8 mouse cellular contexts compared by ENCODE assay signal in genomic region chr19:10979184-10980168, GRCm38 (mm10). TPM values are rescaled to one million over a fixed set of nuclear protein-coding genes. Genes with fewer than 3 reads are reported as not detected.
A peak's percentile ranks its signal among the peaks of the same experiment; 100 is the strongest.
DNase-seq lines count a peak whose midpoint lies in the region; ATAC-seq and TF ChIP-seq lines count a peak whose summit lies in the region.

No protein-coding gene starts in this region.

- peak overlapping the region; percentile 46; the same call in 1 of the 2 replicates for H3K4me2 ChIP-seq in intestine, postnatal 0 days (replicated peaks; ENCODE audit: low read depth)

- H3K27me3 ChIP-seq in intestine, postnatal 0 days (replicated peaks; ENCODE audit: control insufficient read depth, insufficient read depth, low read length), result no peaks in the 10 kb centered on the region
- H3K27me3 ChIP-seq in midbrain, embryonic 10.5 days (ENCODE audit: low read depth, poor library complexity, severe bottlenecking), result no peaks in the 10 kb centered on the region

- TF ChIP-seq CTCF in intestine, postnatal 0 days (IDR thresholded peaks at IDR 0.05; ENCODE audit: low read depth), result peak; percentile 90

- H3K36me3 ChIP-seq in intestine, postnatal 0 days (ENCODE audit: control insufficient read depth, insufficient read depth), result no peaks in the 10 kb centered on the region
- no peaks in the 10 kb centered on the region for H3K36me3 ChIP-seq in midbrain, embryonic 10.5 days

- DNase-seq in adrenal gland, adult 2 months, result peak; percentile 76
- DNase-seq in embryo, embryonic 9.5 days (ENCODE audit: extremely low spot score), result peak; percentile 73
- DNase-seq in heart, adult 11 months, result peak; percentile 98
- peak; percentile 46 to 66 for DNase-seq in left cerebral cortex, postnatal 36 days (ENCODE audit: low spot score in 2 of 2)
- peak; percentile 76 for DNase-seq in midbrain, embryonic 10.5 days (ENCODE audit: low spot score)
- peak; percentile 54 to 58 for DNase-seq in right cerebral cortex, postnatal 36 days (ENCODE audit: low spot score in 2 of 2)
- DNase-seq in yolk sac, embryonic 10.5 days (ENCODE audit: low spot score), result peak; percentile 50

- ATAC-seq in intestine, postnatal 0 days, result peak; percentile 26; the same call in 1 of the 2 replicates

- intact Hi-C loops in left cerebral cortex, postnatal 36 days (cut with DNase I), result no loop called here

- no peak overlapping the region for H3K27ac ChIP-seq in intestine, postnatal 0 days (ENCODE audit: low read depth, low read length)
- H3K27ac ChIP-seq in midbrain, embryonic 10.5 days (replicated peaks), result peak overlapping the region; percentile 25; the same call in 1 of the 2 replicates

- WGBS in intestine, postnatal 0 days, result 12% methylated on average over 18 of the region's 18 CpGs
- WGBS in midbrain, embryonic 10.5 days, result 13% methylated on average over 18 of the region's 18 CpGs

- H3K4me3 ChIP-seq in intestine, postnatal 0 days (ENCODE audit: low read depth, low read length), result no peak overlapping the region
- peak overlapping the region; percentile 26 for H3K4me3 ChIP-seq in midbrain, embryonic 10.5 days

- peaks cover 12% of the 10 kb centered on the region for H3K4me1 ChIP-seq in intestine, postnatal 0 days (replicated peaks; ENCODE audit: control insufficient read depth, insufficient read depth, low read length)
- H3K4me1 ChIP-seq in midbrain, embryonic 10.5 days, result peaks cover 11% of the 10 kb centered on the region

- H3K9ac ChIP-seq in intestine, postnatal 0 days (ENCODE audit: low read depth, low read length), result no peak overlapping the region

- no peaks in the 10 kb centered on the region for H3K9me3 ChIP-seq in intestine, postnatal 0 days (ENCODE audit: control insufficient read depth)
- no peaks in the 10 kb centered on the region for H3K9me3 ChIP-seq in midbrain, embryonic 10.5 days (replicated peaks)

RNA-seq across cellular contexts. Expression of gene Ms4a10, which starts 5.0 kb away (rescaled TPM):
- total RNA-seq in adrenal gland, adult 2 months (2021), result 10 to 100 TPM in 1 of 2 experiments, 1 to 10 TPM in 1; 1.1 to 75.2 TPM
- polyA plus RNA-seq in adrenal gland, adult 2 months (2012; rRNA removed), result 15.4 and 35.0 TPM in 2 replicates
- polyA plus RNA-seq in intestine, postnatal 0 days (2015; fragmentation: Nextera tagmentation; extraction: Ambion mirVana), result 854 and 883 TPM in 2 replicates
- total RNA-seq in left cerebral cortex, postnatal 36 days (2021), result not detected
- polyA plus RNA-seq in midbrain, embryonic 10.5 days (2016; fragmentation: Nextera tagmentation; extraction: Ambion mirVana), result not detected in 2 replicates

RNA-seq across cellular contexts. Expression of gene Ms4a15, which starts 13.6 kb away (rescaled TPM):
- total RNA-seq in adrenal gland, adult 2 months (2021), result not detected
- polyA plus RNA-seq in adrenal gland, adult 2 months (2012; rRNA removed), result not detected in 2 replicates
- 0.34 and 0.44 TPM in 2 replicates for polyA plus RNA-seq in intestine, postnatal 0 days (2015; fragmentation: Nextera tagmentation; extraction: Ambion mirVana)
- under 1 TPM in 1 of 2 experiments, not detected in 1; 0.39 TPM for total RNA-seq in left cerebral cortex, postnatal 36 days (2021)
- not detected in 2 replicates for polyA plus RNA-seq in midbrain, embryonic 10.5 days (2016; fragmentation: Nextera tagmentation; extraction: Ambion mirVana)

RNA-seq across cellular contexts. Expression of gene Ccdc86, which starts 30.4 kb away (rescaled TPM):
- total RNA-seq in adrenal gland, adult 2 months (2021), result 10 to 100 TPM; 12.8 to 21.4 TPM
- 14.2 and 17.1 TPM in 2 replicates for polyA plus RNA-seq in adrenal gland, adult 2 months (2012; rRNA removed)
- polyA plus RNA-seq in intestine, postnatal 0 days (2015; fragmentation: Nextera tagmentation; extraction: Ambion mirVana), result 11.0 and 12.4 TPM in 2 replicates
- 1 to 10 TPM; 8.2 to 9.1 TPM for total RNA-seq in left cerebral cortex, postnatal 36 days (2021)
- 31.1 and 39.2 TPM in 2 replicates for polyA plus RNA-seq in midbrain, embryonic 10.5 days (2016; fragmentation: Nextera tagmentation; extraction: Ambion mirVana)

RNA-seq across cellular contexts. Expression of gene Ms4a18, which starts 38.4 kb away (rescaled TPM):
- total RNA-seq in adrenal gland, adult 2 months (2021), result not detected
- polyA plus RNA-seq in adrenal gland, adult 2 months (2012; rRNA removed), result not detected in 2 replicates
- 30.9 and 31.8 TPM in 2 replicates for polyA plus RNA-seq in intestine, postnatal 0 days (2015; fragmentation: Nextera tagmentation; extraction: Ambion mirVana)
- not detected for total RNA-seq in left cerebral cortex, postnatal 36 days (2021)
- not detected in 2 replicates for polyA plus RNA-seq in midbrain, embryonic 10.5 days (2016; fragmentation: Nextera tagmentation; extraction: Ambion mirVana)

RNA-seq across cellular contexts. Expression of gene Ptgdr2, which starts 42.5 kb away (rescaled TPM):
- under 1 TPM in 1 of 2 experiments, not detected in 1; 0.10 TPM for total RNA-seq in adrenal gland, adult 2 months (2021)
- polyA plus RNA-seq in adrenal gland, adult 2 months (2012; rRNA removed), result 0.04 and 0.26 TPM in 2 replicates
- not detected in 2 replicates for polyA plus RNA-seq in intestine, postnatal 0 days (2015; fragmentation: Nextera tagmentation; extraction: Ambion mirVana)
- under 1 TPM in 1 of 2 experiments, not detected in 1; 0.20 TPM for total RNA-seq in left cerebral cortex, postnatal 36 days (2021)
- polyA plus RNA-seq in midbrain, embryonic 10.5 days (2016; fragmentation: Nextera tagmentation; extraction: Ambion mirVana), result 0.04 and 0.09 TPM in 2 replicates

Comparison
In these comparisons a context has a peak if more than half of its experiments do, and no peak if none do; other contexts are left out.
1. RNA of gene Ms4a10, which starts 5.0 kb away (polyA plus RNA-seq): 854 to 883 TPM in intestine, postnatal 0 days and 15.4 to 35.0 TPM in adrenal gland, adult 2 months; not detected in midbrain, embryonic 10.5 days; every median in the first group is over 10 times any median in the second.
2. Peak in every context shown above with its lines, with median percentiles within 50 percentile points of each other: DNase-seq.